Mouse (Mus musculus) brain, adult 2 months (tissue): ENCODE measurements around the gene Pfn1.
A peak's percentile ranks its signal among the peaks of the same experiment; 100 is the strongest.

Source experiments
- DNase-seq: peaks from one replicate; pipeline ENCODE4 v3.0.0; 2011; ENCODE audit warnings: low read depth, low spot score

The Pfn1 gene

DNA sequence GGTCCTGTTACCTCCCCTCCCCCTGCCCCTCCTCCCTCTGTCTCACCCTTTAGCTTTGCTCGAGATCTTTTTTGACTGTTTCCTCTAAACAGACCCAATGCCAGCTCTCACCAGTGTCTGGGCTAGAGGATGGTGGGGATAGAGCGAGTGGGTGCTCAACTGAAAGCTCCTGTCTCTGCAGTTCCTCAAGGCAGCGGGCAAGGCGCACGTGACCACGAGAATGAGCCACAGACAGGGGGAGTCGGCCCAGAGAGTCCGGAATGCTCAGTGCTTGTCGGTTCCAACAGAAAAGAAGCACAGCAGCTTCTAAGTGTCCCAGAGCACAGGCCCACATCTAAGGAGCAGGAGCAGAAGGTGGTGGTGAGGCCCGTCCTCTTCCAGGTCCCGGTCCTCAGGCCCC lies 20.1 kb upstream of the Pfn1 start:
- DNase-seq: no peak

GRCm38 (mm10) chr11:70674014-70674413 lies 19.6 kb upstream of the Pfn1 start:
- DNase-seq: peak; percentile 28

DNA sequence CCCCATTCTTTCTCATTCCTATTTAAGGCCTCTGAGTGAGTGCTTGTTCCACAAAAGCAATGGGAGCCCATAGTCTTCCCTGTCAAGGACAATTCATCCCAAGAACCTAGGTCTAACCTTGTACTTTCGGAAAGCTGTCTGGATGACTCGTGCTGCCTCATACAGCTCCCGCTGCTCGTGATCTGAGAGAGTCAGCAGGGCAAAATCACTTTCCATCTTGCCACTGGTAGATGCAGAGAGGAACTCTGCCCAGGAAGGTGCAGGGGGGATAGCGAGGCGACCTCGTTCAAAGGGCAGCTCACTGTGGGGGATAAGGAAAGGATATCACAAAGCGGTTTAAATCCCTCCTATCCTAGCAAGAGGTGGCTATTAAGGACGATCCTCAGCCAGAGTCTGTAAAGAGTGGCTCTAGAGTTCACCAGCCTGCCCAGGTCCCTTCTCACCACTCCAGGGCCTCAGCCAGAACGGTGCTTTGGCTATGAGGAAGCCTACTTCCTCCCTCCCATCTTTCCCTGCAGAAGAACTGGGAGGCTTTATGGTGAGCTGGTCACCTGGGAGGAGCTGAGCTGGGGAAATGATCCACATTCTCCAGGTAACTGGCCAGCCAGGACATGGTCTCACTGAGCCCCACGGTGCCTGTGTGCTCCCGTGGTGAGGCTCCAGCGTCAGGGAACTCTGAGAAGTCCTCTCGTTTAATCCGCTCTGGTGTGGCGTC lies 17.0 kb upstream of the Pfn1 start:
- peak; percentile 35 for DNase-seq

- peak; percentile 43 for DNase-seq
These were observed 16.0 kb upstream of the Pfn1 start for GRCm38 (mm10) chr11:70670483-70670882.

GRCm38 (mm10) chr11:70669582-70670345 lies 15.3 kb upstream of the Pfn1 start:
- peak; percentile 84 for DNase-seq

DNA sequence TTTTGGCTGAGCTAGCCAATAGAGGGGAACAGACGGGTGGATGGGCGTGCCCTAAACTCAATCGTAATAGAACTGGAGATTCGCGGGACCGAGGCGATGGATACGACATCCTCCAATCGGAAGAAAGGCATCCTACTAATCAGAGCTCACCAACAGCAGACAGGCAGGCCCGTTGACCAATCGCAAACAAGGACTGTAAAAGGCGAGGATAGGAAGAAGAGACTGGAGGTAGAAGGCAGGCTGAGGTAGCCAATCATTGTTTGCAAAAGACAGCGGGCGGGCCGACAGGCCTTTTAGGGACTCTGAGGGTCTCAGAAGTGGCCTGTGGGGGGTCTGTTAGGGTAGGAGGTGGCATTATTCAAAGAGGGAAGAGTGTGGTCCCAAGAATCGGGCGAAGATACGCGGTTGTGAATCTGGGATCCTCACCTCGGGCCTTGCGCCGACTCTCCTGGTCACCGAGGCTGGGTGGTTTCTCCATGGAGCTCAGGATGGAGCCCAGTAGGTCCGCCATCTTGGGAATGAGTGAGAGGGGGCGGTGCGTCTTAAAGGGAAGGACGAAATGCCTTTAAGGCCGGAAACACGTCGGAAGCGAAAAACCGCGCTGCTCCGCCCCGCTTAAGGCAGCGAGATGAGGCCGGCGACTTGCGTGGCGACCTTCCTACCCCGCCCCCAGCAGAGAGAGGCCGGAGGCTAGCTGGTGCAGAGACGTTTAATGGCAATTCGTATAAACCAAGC lies 14.5 kb upstream of the Pfn1 start, which contains the start of gene Spag7:
Gene Spag7 (minus strand): TSS at position 646 of the 735 bp plus-strand sequence.
- peak; percentile 100 for DNase-seq

DNA sequence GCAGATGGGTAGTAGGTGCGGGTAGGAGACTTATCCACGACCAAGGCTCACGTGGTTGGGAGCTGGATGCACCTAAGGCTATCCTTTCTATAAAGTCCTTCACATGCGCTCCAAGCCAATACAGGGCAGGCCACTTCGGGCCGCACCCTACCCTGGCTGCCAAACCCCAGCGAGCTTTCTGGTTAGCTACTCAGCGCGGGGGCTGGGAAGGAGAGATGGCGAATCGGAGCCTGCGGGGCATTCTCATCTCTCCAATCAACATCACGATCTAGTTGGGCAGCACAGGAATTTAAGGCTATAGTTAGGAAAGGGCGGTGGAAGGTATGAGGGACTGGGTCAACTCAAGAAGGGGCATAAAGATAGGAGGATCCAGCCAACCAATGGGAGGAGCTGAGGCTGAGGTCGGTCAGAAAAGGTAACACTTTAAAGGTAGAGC lies 13.9 kb upstream of the Pfn1 start:
- DNase-seq: no peak

- DNase-seq: no peak
These were observed 13.1 kb upstream of the Pfn1 start for GRCm38 (mm10) chr11:70667271-70668150.

DNA sequence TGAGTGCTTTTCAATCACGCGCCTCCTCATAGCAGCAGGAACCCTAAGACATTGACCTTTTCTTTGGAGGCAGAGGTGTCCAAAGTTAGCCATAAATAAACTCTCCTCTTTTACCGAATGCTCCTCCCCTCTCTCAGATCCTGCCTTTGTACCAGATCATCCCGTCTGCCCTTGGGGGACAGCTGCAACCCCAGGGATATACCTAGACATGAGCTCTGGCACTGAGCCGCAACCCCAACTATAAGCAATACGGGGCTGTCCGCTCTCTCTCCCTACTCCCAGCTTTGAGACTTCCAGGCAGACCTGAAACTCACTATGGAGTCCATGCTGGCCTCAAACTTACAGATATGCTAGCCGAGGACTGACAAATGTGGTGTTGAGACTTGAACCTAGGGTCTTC lies 12.2 kb upstream of the Pfn1 start:
- DNase-seq: no peak

DNA sequence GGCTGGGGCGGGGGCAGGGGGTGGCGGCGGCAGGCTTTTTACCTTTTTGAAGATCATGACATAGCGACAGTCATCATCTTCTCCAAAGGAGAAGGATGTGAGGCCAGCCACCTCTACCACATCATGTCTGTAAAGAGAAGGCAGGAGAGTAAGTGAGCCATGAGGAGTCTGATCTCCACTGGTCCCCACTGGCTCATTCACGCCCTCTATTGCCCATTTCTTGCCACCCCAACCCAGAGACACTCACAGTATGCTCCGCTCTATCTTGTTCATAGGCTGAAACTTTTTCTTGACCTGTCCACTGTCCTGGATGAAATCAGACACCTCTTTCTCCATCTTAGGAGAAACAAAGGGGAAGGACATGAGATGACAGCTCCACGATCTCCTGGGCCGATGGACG lies 10.3 kb upstream of the Pfn1 start:
- no peak for DNase-seq

GRCm38 (mm10) chr11:70663957-70664356 lies 9.5 kb upstream of the Pfn1 start:
- no peak for DNase-seq

GRCm38 (mm10) chr11:70663101-70663500 lies 8.7 kb upstream of the Pfn1 start:
- no peak for DNase-seq

- DNase-seq: no peak
These were observed 6.1 kb upstream of the Pfn1 start for GRCm38 (mm10) chr11:70660571-70660970.

DNA sequence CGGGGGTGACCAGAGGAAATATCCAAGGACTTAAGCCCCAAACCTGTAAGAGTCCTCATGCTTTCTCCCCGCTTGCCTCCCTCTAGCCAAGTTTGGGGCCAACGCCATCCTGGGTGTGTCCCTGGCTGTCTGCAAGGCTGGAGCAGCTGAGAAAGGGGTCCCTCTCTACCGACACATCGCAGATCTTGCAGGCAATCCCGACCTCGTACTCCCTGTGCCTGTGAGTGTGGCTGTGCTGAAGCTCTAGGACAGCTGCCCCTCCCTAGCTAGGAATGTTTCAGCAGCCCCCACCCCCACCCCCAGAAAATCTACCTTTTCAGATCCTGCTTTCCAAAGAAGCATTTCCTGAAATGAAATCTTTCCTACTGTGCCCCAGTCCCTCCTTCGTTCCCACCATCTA lies 4.5 kb upstream of the Pfn1 start:
- DNase-seq: no peak

- DNase-seq: no peak
These were observed 4.1 kb upstream of the Pfn1 start for GRCm38 (mm10) chr11:70658521-70658920.

- DNase-seq: no peak
These were observed 3.5 kb upstream of the Pfn1 start for GRCm38 (mm10) chr11:70657991-70658390.

- no peak for DNase-seq
These were observed 3.1 kb upstream of the Pfn1 start for GRCm38 (mm10) chr11:70657573-70657972.

- DNase-seq: no peak
These were observed 2.5 kb upstream of the Pfn1 start, which contains the start of gene Eno3 for GRCm38 (mm10) chr11:70656964-70657363. Gene Eno3, plus strand, starts transcription at chr11:70657202.

DNA sequence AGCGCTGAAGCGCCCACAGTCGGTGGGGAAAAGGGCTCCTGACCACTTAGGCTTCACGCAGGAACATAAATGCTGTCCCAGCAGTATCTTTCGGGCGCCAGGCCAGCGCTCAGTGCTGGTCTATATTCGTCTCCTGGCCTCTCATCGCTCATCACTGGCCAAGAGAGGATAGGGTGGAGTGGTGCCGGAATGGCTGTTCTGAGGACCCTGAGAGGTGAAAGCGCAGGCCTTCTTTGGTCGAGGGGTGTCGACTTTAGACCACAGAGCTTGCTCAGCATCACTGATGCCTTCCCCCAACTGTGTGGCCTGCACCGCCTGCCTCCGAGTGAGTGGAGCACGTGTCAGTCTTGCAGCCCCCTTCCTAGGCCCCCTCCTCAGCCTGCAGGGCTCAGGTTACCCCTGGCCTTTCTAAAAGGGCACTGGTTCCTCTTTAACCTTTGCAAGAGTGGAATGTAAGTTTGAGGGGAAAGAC lies 2.0 kb upstream of the Pfn1 start:
- DNase-seq: no peak

- no peak for DNase-seq
These were observed 1.4 kb upstream of the Pfn1 start for GRCm38 (mm10) chr11:70655571-70656455.
